Mouse (Mus musculus): ENCODE measurements around the gene Plscr2.

Plscr2 gene

GRCm38 (mm10) chr9:92275486-92276207 is at the start of gene Plscr2:
Plscr2 (plus strand) TSS chr9:92275602.
- DNase-seq (ENCODE audit: low spot score), result no peak

GRCm38 (mm10) chr9:92226127-92226655 is 49.2 kb upstream of the Plscr2 start:
- no peak for DNase-seq (ENCODE audit: low spot score)

DNA sequence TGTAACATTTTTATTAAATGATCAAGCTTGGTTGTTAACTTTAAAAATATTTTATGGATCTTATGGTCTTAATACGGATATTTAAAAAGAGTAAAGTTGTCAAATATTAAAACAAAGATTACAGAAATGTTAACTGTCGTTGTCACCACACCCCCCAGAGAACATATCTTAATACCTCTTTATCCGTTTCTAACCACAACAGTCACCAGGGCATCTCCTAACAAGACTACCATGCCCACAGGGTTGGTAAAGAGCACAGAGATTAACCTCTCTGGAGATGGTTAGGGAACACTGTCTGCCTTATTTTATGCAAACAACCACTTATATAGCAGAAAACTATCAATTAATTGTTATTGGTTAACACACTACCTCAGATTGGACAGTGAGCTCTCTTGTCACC is 48.6 kb upstream of the Plscr2 start:
- no peak for DNase-seq (ENCODE audit: low spot score)

DNA sequence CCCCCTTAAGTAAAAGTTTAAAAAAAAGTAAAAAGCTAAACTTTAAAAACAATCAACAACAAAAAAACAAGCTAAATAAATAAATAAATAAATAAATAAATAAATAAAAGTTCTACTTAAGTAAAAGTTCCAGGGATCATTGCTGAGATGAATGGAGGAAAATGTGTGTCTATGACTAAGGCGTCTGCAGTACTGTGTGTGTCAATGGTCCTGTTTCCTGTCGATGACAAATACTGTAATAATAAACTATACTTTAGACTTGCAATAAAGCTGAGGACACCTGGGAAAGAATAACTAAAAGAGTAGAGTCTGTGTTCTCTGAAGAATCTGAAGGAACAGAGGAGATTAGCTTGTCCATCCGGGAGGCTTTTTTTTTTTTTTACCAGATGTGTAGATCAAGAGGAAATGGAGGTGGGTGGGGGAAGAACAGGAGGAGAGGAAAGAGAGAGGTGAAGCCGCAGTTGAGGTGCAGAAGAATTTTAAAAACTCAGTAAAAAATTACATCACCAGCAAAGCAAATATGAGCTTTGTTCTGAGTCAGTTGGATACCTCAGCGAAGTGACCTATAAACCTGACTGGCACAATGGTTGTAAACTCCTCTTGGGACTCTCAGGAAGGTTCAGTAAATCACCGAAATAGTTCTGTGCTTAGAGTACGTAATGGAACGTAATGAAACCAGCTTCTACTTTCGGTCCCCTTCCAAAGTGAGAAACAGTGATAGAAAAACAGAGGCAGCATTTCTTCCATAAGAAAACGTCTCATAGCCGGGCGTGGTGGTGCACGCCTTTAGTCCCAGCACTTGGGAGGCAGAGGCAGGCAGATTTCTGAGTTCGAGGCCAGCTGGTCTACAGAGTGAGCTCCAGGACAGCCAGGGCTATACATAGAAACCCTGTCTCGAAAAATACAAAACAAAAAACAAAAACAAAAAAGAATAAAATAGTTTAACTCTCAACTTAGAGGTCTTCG is 46.3 kb upstream of the Plscr2 start:
- no peak for DNase-seq (ENCODE audit: low spot score)

- DNase-seq (ENCODE audit: low spot score), result no peak
These were observed 45.6 kb upstream of the Plscr2 start for GRCm38 (mm10) chr9:92229833-92230205.

DNA sequence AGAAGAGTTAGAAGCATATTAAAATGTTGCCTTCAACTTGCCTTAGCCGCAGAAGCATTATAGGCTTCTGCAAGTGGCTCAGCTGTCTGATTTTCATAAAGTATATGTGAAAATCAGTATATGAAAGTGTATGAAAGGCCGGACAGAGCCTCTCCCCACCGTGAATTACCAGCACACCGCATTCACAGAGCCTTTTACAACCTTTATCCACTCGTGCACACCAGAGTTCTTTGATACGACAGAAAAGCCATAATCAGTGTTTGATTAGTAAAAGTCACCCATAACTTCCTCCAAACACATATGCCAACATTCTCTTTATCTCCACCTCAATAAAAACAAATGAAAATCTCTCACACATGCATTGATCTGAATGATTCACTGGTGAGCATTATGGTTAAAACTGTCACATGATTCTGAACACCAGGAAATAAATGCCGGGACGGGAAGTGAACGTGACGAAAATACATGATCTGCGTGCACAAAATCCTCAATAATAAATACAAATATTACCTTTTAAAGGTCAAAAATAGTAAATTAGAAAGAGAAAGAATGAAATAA is 40.4 kb upstream of the Plscr2 start:
- no peak for DNase-seq (ENCODE audit: low spot score)

DNA sequence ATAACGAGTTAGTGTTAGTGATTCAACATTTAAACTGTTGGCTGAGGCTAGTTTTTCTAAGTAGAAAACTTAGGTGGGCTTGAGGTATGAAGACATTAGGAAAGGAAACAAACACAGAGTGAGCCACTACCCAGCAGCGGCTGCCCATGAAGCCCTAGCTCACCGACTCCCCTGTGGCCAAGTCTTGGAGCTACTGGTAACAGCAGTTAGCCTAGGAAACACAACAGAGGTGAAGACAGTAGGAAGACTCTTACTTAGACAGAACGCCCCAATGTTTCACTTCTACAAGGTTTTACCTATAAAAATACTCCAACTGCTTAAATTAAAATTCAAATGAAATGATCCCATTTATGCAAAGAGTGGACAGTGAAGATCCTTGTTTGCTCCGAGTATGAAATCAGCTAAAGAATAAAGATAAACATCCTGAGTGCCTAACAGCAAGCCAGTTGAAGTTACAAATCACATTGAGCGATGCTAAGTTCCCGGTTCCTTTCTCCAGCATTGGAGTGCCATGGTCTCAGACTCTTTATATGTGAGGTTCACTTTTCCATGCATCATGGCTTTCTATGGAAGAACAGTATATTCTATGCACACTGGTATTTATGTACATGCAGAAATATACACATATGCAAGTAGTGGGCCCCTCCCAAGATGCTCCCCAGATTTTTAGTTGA is 26.5 kb upstream of the Plscr2 start:
- no peak for DNase-seq (ENCODE audit: low spot score)

DNA sequence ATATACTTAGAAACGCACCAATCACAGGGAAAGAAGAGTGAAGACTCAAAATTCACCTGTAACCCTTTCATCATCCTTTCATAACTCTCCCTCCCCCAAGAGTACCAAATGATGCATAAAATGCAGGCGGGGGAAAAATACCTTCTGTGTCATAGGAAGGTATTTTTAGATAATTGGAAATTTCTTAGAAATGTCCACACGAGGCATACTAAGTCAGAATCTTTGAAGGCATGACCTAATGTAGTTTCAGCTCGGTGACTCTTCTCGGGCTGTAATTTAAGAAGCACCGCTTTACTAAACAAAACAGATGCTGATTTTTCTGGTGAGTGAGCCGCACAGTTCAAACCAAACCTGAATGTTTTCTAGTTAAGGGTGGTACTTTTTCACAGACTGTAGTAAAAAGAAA is 26.0 kb upstream of the Plscr2 start, which contains the start of gene Plscr1:
TSS of gene Plscr1 (plus strand) at position 304 of the 406 bp plus-strand sequence.
- DNase-seq (ENCODE audit: low spot score), result no peak

DNA sequence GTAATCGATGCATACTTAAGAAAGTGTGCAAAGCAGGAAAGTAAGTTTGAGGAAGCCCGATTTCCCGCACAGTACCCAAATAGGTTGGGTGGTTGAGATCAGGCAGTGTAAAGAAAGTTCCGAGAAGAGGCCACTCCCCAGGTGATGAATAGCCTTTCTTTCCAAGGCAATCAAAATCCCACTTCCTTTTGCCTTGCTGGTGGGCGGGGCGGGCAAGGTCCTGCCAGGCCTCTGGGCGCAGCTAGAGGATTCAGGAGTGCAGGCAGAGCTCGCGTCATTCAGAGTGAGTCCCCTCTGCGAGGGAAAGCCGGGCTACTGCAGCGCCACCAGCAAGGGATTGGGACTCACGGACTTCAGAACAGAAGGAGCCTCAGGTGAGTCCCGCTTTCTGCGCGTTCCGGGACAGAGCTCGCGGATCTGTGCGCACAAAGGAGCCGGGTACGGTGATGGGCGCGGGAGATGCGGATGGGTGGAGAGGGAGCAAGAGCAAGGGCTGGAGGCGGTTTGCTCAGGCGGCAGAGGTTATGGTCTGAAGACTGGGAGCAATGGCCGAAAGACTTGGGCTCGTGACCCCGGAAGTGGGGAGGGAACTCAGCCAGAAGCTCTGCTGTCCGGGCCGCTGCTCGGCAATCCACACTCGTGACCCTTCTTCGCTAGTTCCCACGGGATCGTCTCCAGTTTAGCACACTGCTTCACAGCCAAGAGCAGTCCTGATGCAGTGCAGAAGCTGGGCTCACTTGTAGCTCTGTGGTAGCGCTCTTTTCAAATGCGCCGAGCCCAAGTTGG is 25.2 kb upstream of the Plscr2 start:
- DNase-seq (ENCODE audit: low spot score), result peak; percentile 75

GRCm38 (mm10) chr9:92252718-92253117 is 22.7 kb upstream of the Plscr2 start:
- DNase-seq (ENCODE audit: low spot score), result no peak

DNA sequence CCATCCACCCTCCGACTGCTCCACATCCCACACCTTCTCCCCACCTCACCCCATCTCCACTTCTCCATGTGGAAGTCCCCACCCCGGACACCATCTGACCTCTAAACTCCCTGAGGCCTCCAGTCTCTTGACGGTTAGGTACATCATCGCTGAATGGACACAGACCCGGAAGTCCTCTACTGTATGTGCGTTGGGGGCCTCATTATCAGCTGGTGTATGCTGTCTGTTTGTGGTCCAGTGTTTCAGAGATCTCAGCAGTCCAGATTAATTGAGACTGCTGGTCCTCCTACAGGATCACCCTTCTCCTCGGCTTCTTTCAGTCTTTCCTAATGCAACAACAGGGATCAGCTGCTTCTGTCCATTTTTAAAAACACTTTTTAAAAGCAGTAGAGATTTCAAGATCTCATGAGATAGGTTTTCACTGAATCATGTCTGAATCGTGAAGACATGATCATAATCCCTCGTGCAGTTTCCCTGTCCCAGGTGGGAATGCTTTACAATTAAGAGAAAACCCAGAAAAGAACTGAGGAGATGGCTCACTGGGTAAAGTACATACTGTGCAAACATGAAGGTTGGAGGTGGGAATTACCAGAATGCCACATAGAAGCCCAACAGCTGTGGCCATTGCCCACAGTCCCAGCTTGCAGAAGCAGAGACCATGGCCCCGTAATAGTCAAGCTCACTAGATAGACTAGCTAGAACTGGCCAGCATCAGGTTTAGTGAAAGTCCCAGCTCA is 21.6 kb upstream of the Plscr2 start:
- no peak for DNase-seq (ENCODE audit: low spot score)

- peak; percentile 18 for DNase-seq (ENCODE audit: low spot score)
These were observed 14.8 kb upstream of the Plscr2 start for GRCm38 (mm10) chr9:92260481-92261159.

GRCm38 (mm10) chr9:92265719-92266118 is 9.7 kb upstream of the Plscr2 start:
- DNase-seq (ENCODE audit: low spot score), result no peak

DNA sequence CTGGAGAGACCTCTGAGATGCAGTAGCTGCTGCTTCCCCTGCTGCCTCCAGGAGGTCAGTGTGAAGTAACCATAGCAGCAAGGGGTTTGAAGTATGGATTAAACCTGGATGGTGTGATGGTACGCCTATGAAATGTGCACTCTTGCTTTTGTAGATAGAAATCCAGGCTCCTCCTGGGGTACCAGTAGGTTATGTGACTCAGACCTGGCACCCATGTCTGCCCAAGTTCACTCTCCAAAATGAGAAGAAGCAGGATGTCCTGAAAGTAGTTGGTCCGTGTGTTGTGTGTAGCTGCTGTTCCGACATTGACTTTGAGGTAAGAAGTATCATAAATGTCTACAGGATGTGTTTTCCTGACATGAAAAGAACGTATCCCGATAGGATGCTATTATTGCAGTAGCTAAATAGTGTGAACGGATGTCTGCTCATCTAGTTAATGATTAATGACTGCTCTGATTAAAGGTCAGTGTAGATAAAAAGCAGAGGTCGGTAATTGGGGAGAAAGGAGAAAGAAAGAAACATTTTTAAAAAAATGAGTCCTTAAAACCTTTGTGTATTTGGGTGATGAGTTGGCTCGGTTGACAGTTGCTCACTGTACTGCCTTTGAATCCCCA is 8.7 kb upstream of the Plscr2 start:
- no peak for DNase-seq (ENCODE audit: low spot score)

DNA sequence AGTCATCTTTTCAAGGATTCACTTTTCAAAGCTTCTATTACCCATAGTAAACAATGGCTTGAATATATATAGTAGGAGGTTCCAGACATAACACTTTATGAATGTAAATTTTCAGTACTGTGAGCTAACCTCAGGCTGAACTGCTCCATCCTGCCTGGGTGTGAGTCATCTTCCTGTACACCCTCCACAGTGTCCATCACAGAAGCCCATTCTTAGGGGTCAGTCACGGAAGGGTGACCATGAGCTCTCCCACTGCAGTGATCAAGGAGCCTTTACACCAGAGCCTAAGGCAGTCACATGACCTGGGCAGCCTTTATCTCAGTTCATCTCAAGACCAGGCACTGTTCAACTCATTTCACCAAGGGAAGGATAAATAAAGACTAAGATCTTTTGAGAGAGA is 7.7 kb upstream of the Plscr2 start:
- no peak for DNase-seq (ENCODE audit: low spot score)

DNA sequence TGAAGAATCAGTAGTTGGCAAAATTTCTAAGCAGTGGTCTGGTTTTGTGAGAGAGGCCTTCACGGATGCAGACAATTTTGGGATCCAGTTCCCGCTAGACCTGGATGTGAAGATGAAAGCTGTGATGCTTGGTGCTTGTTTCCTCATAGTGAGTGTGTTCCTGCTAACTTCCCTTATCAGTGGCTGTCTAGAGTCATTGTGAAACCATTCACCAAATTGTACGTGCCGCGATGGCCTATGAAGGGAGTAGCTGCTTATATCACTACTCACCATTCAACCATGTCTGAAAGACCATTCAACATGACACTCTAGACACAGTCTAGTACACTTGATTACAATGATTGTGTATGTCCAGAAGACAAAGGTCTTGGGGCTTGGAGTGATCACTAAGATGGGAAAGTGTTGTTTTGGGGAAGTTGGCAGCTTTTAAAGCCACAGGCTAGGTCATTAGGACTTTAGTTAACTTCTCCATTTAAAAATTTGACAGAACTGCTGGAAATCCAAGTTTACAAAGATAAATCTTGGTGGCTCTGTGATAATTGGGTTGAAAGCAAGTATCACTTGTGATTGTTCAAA is 5.5 kb upstream of the Plscr2 start:
- no peak for DNase-seq (ENCODE audit: low spot score)

GRCm38 (mm10) chr9:92270927-92271326 is 4.5 kb upstream of the Plscr2 start:
- peak; percentile 67 for DNase-seq (ENCODE audit: low spot score)

DNA sequence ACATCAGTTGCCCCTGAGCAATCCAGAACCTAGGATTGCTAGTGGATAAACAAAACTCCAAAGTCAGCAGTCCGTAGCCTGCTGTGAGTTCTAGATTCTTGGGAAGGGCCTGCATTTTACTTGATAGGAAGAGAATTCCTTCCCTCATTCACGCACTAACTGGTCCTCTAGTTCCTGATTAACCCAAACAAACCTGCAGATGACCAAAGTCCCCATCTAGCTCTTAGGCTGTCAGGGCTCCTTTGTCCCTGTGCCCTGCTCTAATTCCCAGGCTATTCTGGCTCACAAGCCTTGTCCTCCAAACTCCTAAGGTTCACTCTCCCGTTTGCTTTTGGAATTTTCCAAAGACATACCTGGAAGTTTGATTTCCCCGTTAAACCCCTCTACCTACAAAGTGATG is 2.8 kb upstream of the Plscr2 start:
- DNase-seq (ENCODE audit: low spot score), result no peak

GRCm38 (mm10) chr9:92273271-92273670 is 2.1 kb upstream of the Plscr2 start:
- DNase-seq (ENCODE audit: low spot score), result no peak
